Mouse (Mus musculus) lung, postnatal 0 days (tissue): ENCODE data around the gene Synj2. TPM values are rescaled to one million over a fixed set of nuclear protein-coding genes. Genes with fewer than 3 reads are reported as not detected.

Experiments
- ATAC-seq: fragments of 200-750 bp; cut with Nextera tagmentation; 2 replicates; pipeline ENCODE4 v1.8.0; 2017; ENCODE audit warnings: moderate library complexity
- DNase-seq: peaks from one replicate; pipeline ENCODE4 v3.0.0-alpha.2; 2016; ENCODE audit warnings: low spot score
- H3K27ac ChIP-seq: fragments of 300-500 bp; sonication (generic); 2 replicates; pipeline ENCODE4 v1.5.1; 2014; ENCODE audit warnings: antibody characterized with exemption, mild to moderate bottlenecking, low read length, mixed read lengths
- H3K27me3 ChIP-seq: fragments of 300-500 bp; sonication (generic); replicated peaks from 2 replicates; pipeline ENCODE4 v1.6.1; 2014; ENCODE audit warnings: low read length, mixed read lengths; ENCODE audit not compliant: insufficient read depth
- H3K36me3 ChIP-seq: fragments of 300-500 bp; sonication (generic); 2 replicates; pipeline ENCODE4 v1.6.1; 2014; ENCODE audit warnings: low read length, mixed read lengths; ENCODE audit not compliant: insufficient read depth
- H3K4me1 ChIP-seq: fragments of 300-500 bp; sonication (generic); 2 replicates; pipeline ENCODE4 v1.6.1; 2014; ENCODE audit warnings: antibody characterized with exemption, low read depth, low read length, mixed read lengths; ENCODE audit not compliant: insufficient read depth
- H3K4me2 ChIP-seq: fragments of 300-500 bp; sonication (generic); replicated peaks from 2 replicates; pipeline ENCODE4 v1.6.1; 2014; ENCODE audit warnings: low read depth, mild to moderate bottlenecking, low read length, moderate library complexity, mixed read lengths
- H3K4me3 ChIP-seq: fragments of 300-500 bp; sonication (generic); 2 replicates; pipeline ENCODE4 v1.5.1; 2014; ENCODE audit warnings: low read depth, low read length
- H3K9ac ChIP-seq: fragments of 300-500 bp; sonication (generic); replicated peaks from 2 replicates; pipeline ENCODE4 v1.6.1; 2014; ENCODE audit warnings: low read depth, mild to moderate bottlenecking
- H3K9me3 ChIP-seq: fragments of 300-500 bp; sonication (generic); 2 replicates; pipeline ENCODE4 v1.6.1; 2016; ENCODE audit warnings: low read length, mixed read lengths
- CTCF ChIP-seq: IDR thresholded peaks from 2 replicates; pipeline ENCODE4 v1.5.1; 2016; ENCODE audit warnings: antibody characterized with exemption, mild to moderate bottlenecking
- EP300 ChIP-seq: IDR thresholded peaks from 2 replicates; pipeline ENCODE4 v1.6.1; 2016; ENCODE audit warnings: antibody characterized with exemption, mild to moderate bottlenecking, control low read depth
- WGBS: fragments of 180-500 bp; shearing (Covaris S2); extraction: QIAGEN DNeasy Blood & Tissue Kit; methylation state at CpG from one replicate; pipeline ENCODE4 v1.1.7; 2014; 5-methylcytosine and 5-hydroxymethylcytosine counted together
- polyA plus RNA-seq: library from polyadenylated mRNA; unstranded; fragments of >200 nt; fragmentation: Nextera tagmentation; extraction: Ambion mirVana; gene quantifications from 2 replicates; pipeline ENCODE4 v1.2.1, GENCODE M21; 2015

Synj2 gene
- polyA plus RNA-seq, 1 experiment from 2014 or later = 2.1 TPM

GRCm38 (mm10) chr17:6001389-6001788 is 60.3 kb downstream of the Synj2 start:
- Histone ChIP-seq H3K9ac (no peak overlapping the region), H3K4me2 (no peak overlapping the region), H3K27ac (no peak overlapping the region), H3K9me3 (no peaks in the 10 kb centered on the region), H3K4me3 (no peak overlapping the region), H3K4me1 (peaks cover 8% of the 10 kb centered on the region; the same call in 1 of the 2 replicates), H3K36me3 (no peaks in the 10 kb centered on the region), H3K27me3 (no peaks in the 10 kb centered on the region)
- no peak for TF ChIP-seq EP300
- TF ChIP-seq CTCF = no peak
- ATAC-seq = no peak
- no peak for DNase-seq
- 68% methylated on average over 6 of the region's 6 CpGs for WGBS

DNA sequence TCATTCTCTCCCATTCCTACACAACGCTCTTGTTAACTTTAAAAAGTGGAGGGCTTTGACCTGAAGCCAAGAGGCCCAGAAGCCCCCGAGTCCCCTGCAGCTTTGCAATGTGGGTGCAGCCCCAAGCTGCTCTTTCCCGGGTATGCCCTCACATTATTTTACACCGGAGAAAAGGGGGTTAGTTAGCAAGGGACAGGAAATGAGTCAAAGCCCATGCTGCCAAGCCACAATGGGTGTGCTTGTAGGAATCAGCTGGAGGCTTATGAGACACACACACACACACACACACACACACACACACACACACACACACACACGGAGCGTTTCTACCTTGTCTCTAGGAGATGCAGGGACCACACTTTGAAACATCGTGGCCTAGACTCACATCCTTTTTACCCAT is 60.8 kb downstream of the Synj2 start:
- WGBS = 53% methylated on average over 7 of the region's 7 CpGs
- ATAC-seq (no peak), DNase-seq (peak; percentile 23)
- Histone ChIP-seq H3K4me1 (peaks cover 10% of the 10 kb centered on the region; the same call in 1 of the 2 replicates), H3K27ac (no peak overlapping the region), H3K4me3 (no peak overlapping the region), H3K4me2 (no peak overlapping the region), H3K27me3 (no peaks in the 10 kb centered on the region), H3K9me3 (no peaks in the 10 kb centered on the region), H3K36me3 (no peaks in the 10 kb centered on the region), H3K9ac (no peak overlapping the region)
- no peak for TF ChIP-seq CTCF
- TF ChIP-seq EP300 = no peak

GRCm38 (mm10) chr17:6002563-6002962 is 61.5 kb downstream of the Synj2 start:
- Histone ChIP-seq H3K9ac (no peak overlapping the region), H3K9me3 (no peaks in the 10 kb centered on the region), H3K27me3 (no peaks in the 10 kb centered on the region), H3K4me1 (peaks cover 10% of the 10 kb centered on the region; the same call in 1 of the 2 replicates), H3K27ac (no peak overlapping the region), H3K4me2 (no peak overlapping the region), H3K36me3 (no peaks in the 10 kb centered on the region), H3K4me3 (no peak overlapping the region)
- WGBS = 97% methylated on average over 6 of the region's 6 CpGs
- DNase-seq (no peak), ATAC-seq (no peak)
- TF ChIP-seq CTCF = no peak
- TF ChIP-seq EP300 = no peak

DNA sequence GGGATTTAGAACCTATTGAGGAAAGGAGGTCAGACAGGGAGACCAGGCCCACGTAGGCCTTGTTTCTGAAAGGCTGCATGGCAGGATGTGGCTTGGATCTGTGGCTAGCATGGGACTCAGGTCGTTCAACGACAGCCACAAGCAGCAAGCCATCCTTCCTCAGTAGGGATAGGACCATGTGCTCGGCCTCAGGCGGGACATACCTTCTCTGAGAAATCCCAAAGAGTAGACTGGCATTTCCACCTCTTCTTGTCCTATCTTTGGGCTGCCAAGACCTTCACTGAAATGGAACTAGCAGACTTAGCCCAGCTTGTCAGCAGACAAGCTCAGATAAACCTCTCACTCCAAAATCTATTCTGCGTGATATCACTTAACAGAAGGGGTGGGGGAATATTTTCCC is 62.6 kb downstream of the Synj2 start:
- H3K27ac ChIP-seq = no peak overlapping the region
- 91% methylated on average over 6 of the region's 6 CpGs for WGBS
- peaks cover 10% of the 10 kb centered on the region; the same call in 1 of the 2 replicates for H3K4me1 ChIP-seq
- H3K9me3 ChIP-seq = no peaks in the 10 kb centered on the region
- no peaks in the 10 kb centered on the region for H3K36me3 ChIP-seq
- no peak for DNase-seq
- no peak overlapping the region for H3K4me2 ChIP-seq
- H3K4me3 ChIP-seq = no peak overlapping the region
- H3K9ac ChIP-seq = no peak overlapping the region
- H3K27me3 ChIP-seq = no peaks in the 10 kb centered on the region
- TF ChIP-seq CTCF (no peak), EP300 (no peak)
- ATAC-seq = no peak

DNA sequence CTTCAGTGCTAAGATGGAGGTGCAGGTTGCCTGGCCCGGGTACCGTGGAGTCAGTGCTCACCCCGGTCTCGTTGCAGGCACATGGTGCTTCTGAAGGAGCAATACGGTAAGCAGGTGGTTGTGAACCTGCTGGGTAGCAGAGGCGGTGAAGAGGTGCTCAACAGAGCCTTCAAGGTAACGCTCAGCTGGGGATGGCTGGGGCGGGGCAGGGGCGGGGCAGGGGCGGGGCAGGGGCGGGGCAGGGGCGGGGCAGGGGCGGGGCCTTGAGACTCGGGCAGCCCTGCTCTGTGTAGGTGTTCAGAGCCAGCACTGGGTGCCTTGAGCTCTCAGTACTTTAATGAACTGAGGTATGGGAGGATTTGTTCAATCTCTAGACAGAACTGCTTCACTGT is 64.2 kb downstream of the Synj2 start:
- peak overlapping the region; percentile 88 for H3K27ac ChIP-seq
- WGBS = 25% methylated on average over 7 of the region's 14 CpGs
- no peaks in the 10 kb centered on the region for H3K36me3 ChIP-seq
- H3K9ac ChIP-seq = no peak overlapping the region
- ATAC-seq = peak; percentile 80
- DNase-seq = peak; percentile 63
- no peak overlapping the region for H3K4me2 ChIP-seq
- no peaks in the 10 kb centered on the region for H3K27me3 ChIP-seq
- peaks cover 10% of the 10 kb centered on the region; the same call in 1 of the 2 replicates for H3K4me1 ChIP-seq
- H3K9me3 ChIP-seq = no peaks in the 10 kb centered on the region
- H3K4me3 ChIP-seq = no peak overlapping the region
- TF ChIP-seq CTCF (no peak), EP300 (no peak)

DNA sequence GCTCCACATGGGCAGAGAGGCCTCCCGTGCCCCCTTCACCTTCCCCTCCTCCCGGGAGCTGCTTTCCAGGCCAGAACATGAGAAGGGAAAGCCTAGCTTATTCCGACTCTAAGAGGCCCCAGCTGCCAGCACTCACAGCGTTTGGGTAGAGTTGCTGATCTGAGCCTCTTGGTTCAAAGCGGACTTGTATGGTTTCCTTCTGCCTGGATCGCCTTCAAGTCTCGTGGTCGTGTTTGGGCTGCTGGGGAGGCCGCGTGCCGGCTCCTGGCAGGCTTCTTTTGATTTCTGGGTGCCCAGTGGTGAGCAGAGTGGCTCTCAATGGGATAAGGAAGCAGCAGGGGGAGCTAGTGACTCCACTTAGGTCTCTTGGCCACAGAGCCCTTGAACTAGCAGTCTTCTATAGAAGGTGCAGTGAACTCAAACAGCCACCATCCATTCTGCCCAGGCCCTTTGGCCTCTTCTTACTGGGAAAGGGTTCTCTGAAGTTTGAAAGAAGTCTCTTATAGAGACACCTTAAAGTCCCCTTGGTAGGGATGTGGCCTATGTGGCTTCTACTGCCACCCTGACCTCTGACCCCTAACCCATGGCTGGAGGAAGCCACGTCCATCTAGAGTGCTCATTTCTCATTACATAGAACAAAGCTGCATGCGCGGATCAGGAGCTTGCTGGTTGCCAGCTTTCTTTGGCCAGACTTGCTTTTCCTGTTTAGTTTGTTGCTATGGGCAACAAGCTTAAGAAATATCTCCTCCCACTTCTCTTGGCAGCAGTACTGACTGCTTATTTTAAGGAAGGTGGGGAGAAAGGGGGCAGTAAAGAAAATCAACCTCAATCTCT is 64.8 kb downstream of the Synj2 start:
- DNase-seq (peak; percentile 98), ATAC-seq (peak; percentile 87)
- no peaks in the 10 kb centered on the region for H3K36me3 ChIP-seq
- TF ChIP-seq EP300 (peak; percentile 79; the same call in 1 of the 2 replicates), CTCF (peak; percentile 48)
- WGBS = 13% methylated on average over 14 of the region's 14 CpGs
- no peak overlapping the region for H3K9ac ChIP-seq
- H3K4me2 ChIP-seq = no peak overlapping the region
- no peak overlapping the region for H3K4me3 ChIP-seq
- H3K27ac ChIP-seq = peak overlapping the region; percentile 88
- no peaks in the 10 kb centered on the region for H3K27me3 ChIP-seq
- H3K4me1 ChIP-seq = peaks cover 10% of the 10 kb centered on the region; the same call in 1 of the 2 replicates
- no peaks in the 10 kb centered on the region for H3K9me3 ChIP-seq
